In the genomic region with DNA sequence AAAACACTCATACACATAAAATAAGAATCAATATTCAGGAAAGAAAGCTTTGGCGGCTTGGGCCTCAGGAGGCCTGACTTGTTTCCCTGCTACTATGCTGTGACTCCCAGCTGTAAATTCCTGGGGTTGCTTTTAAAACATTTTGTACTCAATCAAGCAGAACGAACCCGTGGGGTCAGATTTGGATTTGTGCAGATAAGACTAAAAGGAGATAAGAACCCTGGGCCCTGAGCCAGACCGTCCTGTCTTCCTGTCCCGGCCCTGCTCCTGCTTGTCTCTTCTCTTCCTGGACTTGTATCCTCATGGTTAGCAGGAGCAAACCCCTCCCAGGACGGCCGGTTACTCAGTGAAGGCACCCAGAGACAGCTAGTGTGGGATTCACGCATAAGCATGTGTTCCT, we compare ENCODE assay signal across 12 mouse cellular contexts. TPM values are rescaled to one million over a fixed set of nuclear protein-coding genes. Genes with fewer than 3 reads are reported as not detected.
A peak's percentile ranks its signal among the peaks of the same experiment; 100 is the strongest.
DNase-seq lines count a peak whose midpoint lies in the region; ATAC-seq lines count a peak whose summit lies in the region.
"Had no signal": no experiment of that assay in that cellular context is flagged by ENCODE, and none has a peak within 500 bp of the region (broad histone marks: within the 10 kb centered on the region; RNA-seq: fewer than 3 reads in every experiment).

No protein-coding gene starts in this region.

- no peak overlapping the region for H3K4me3 ChIP-seq in embryonic facial prominence, embryonic 14.5 days (ENCODE audit: low read depth, low read length)
- no peak overlapping the region for H3K4me3 ChIP-seq in embryonic facial prominence, embryonic 10.5 days
- H3K4me3 ChIP-seq: intestine, embryonic 15.5 days; limb, embryonic 15.5 days; stomach, embryonic 15.5 days had no signal

- no peak overlapping the region for H3K4me2 ChIP-seq in embryonic facial prominence, embryonic 14.5 days (ENCODE audit: low read depth, low read length)
- H3K4me2 ChIP-seq: intestine, embryonic 15.5 days; limb, embryonic 15.5 days; stomach, embryonic 15.5 days had no signal

- H3K9me3 ChIP-seq in embryonic facial prominence, embryonic 14.5 days (ENCODE audit: control insufficient read depth, low read length): no peaks in the 10 kb centered on the region
- H3K9me3 ChIP-seq in embryonic facial prominence, embryonic 10.5 days: no peaks in the 10 kb centered on the region
- H3K9me3 ChIP-seq: intestine, embryonic 15.5 days; limb, embryonic 15.5 days; stomach, embryonic 15.5 days had no signal

- no peak overlapping the region for H3K9ac ChIP-seq in embryonic facial prominence, embryonic 14.5 days (ENCODE audit: low read depth, low read length)
- H3K9ac ChIP-seq: intestine, embryonic 15.5 days; limb, embryonic 15.5 days; stomach, embryonic 15.5 days had no signal

- WGBS in embryonic facial prominence, embryonic 14.5 days: 43% methylated on average over 8 of the region's 8 CpGs
- 66% methylated on average over 8 of the region's 8 CpGs for WGBS in embryonic facial prominence, embryonic 10.5 days

- DNase-seq in embryonic facial prominence, embryonic 14.5 days (ENCODE audit: low spot score): peak; percentile 47
- DNase-seq in embryonic facial prominence, embryonic 10.5 days (ENCODE audit: low spot score): no peak
- DNase-seq in lung, postnatal 14 days: peak; percentile 38
- no peak for DNase-seq in lung, postnatal 25 days (ENCODE audit: low spot score)
- peak; percentile 67 to 79 for DNase-seq in adrenal gland, postnatal 36 days
- peak; percentile 70 to 79 for DNase-seq in kidney, postnatal 36 days
- DNase-seq in embryo, embryonic 9.5 days (ENCODE audit: extremely low spot score): no peak
- no peak for DNase-seq in thymus, postnatal 14 days
- DNase-seq: cerebellum, adult 11-12 months had no signal

- no peaks in the 10 kb centered on the region for H3K27me3 ChIP-seq in embryonic facial prominence, embryonic 14.5 days (replicated peaks; ENCODE audit: control insufficient read depth, insufficient read depth, low read length)
- no peaks in the 10 kb centered on the region for H3K27me3 ChIP-seq in embryonic facial prominence, embryonic 10.5 days (replicated peaks; ENCODE audit: low read depth, poor library complexity, severe bottlenecking)
- H3K27me3 ChIP-seq: intestine, embryonic 15.5 days; limb, embryonic 15.5 days; stomach, embryonic 15.5 days had no signal

- ATAC-seq in embryonic facial prominence, embryonic 14.5 days (ENCODE audit: low read depth): no peak
- ATAC-seq: intestine, embryonic 15.5 days had no signal

- H3K27ac ChIP-seq in embryonic facial prominence, embryonic 14.5 days (replicated peaks; ENCODE audit: low read depth, low read length): no peak overlapping the region
- H3K27ac ChIP-seq in embryonic facial prominence, embryonic 10.5 days (replicated peaks): no peak overlapping the region
- H3K27ac ChIP-seq: intestine, embryonic 15.5 days; limb, embryonic 15.5 days; stomach, embryonic 15.5 days had no signal

- no peaks in the 10 kb centered on the region for H3K4me1 ChIP-seq in embryonic facial prominence, embryonic 14.5 days (ENCODE audit: control insufficient read depth, insufficient read depth, low read length)
- H3K4me1 ChIP-seq in embryonic facial prominence, embryonic 10.5 days: 0 out of 2 replicates have a peak, but pooled peaks cover 4% of the 10 kb centered on the region
- H3K4me1 ChIP-seq: intestine, embryonic 15.5 days; limb, embryonic 15.5 days; stomach, embryonic 15.5 days had no signal

- H3K36me3 ChIP-seq in embryonic facial prominence, embryonic 14.5 days (ENCODE audit: control insufficient read depth, insufficient read depth, low read length): no peaks in the 10 kb centered on the region
- H3K36me3 ChIP-seq in embryonic facial prominence, embryonic 10.5 days (replicated peaks): no peaks in the 10 kb centered on the region
- H3K36me3 ChIP-seq: intestine, embryonic 15.5 days; limb, embryonic 15.5 days; stomach, embryonic 15.5 days had no signal

RNA-seq across cellular contexts. Expression of gene Cecr2, which starts 41.1 kb away (rescaled TPM):
- 3.1 and 3.7 TPM in 2 replicates for polyA plus RNA-seq in embryonic facial prominence, embryonic 14.5 days (2014; fragmentation: Nextera tagmentation; extraction: Ambion mirVana)
- polyA plus RNA-seq in embryonic facial prominence, embryonic 10.5 days (2016; fragmentation: Nextera tagmentation; extraction: Ambion mirVana): 11.1 and 14.8 TPM in 2 replicates
- 1 to 10 TPM; 5.5 to 8.1 TPM for total RNA-seq in adrenal gland, postnatal 36 days (2021)

Comparison
In these comparisons a context has a peak if more than half of its experiments do, and no peak if none do; other contexts are left out.
1. DNase-seq: peak in embryonic facial prominence, embryonic 14.5 days (single experiment), lung, postnatal 14 days (single experiment), adrenal gland, postnatal 36 days (2 of 2) and kidney, postnatal 36 days (2 of 2); none in embryonic facial prominence, embryonic 10.5 days (single experiment), lung, postnatal 25 days (single experiment), embryo, embryonic 9.5 days (single experiment) and thymus, postnatal 14 days (single experiment).